Mouse (Mus musculus): ENCODE measurements at regions not wholly inside any gene's neighbourhood (a gene's known extent, or its start where the extent isn't known, plus 50 kb on each side); places are given as distances from the start of the nearest gene placed in this dataset.

DNA sequence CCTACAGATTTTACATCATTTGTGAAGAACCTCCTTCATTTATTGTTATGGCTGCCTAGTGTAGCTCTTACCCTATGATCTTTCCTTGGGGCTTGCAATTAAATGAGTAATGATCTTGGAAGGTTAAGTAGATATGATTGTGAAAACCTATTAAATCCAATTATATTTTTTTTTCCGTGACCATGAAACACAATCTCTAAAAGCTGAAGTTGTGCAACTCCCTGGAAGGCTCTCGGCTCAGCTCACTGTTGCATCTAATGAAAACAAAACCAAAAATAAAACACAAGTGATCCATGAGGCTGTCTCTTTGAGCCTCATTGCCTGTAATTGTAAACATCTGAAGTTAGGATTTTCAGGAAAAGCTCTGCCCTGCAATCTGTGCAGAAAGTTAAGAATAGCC lies 169.7 kb upstream of the Prdm1 start:
- Histone ChIP-seq H3K27ac (ENCODE audit: control insufficient read depth, insufficient read depth, low read length) (no peak overlapping the region), H3K4me3 (ENCODE audit: control insufficient read depth, insufficient read depth, low read length) (no peak overlapping the region), H3K27me3 (ENCODE audit: control insufficient read depth, insufficient read depth, low read length) (no peaks in the 10 kb centered on the region), H3K36me3 (ENCODE audit: control insufficient read depth, insufficient read depth, low read length) (no peaks in the 10 kb centered on the region), H3K4me1 (replicated peaks; ENCODE audit: control insufficient read depth, insufficient read depth, low read length) (no peaks in the 10 kb centered on the region)
- 94% methylated on average over 2 of the region's 2 CpGs for WGBS
- DNase-seq: no peak
- no peak for TF ChIP-seq CTCF (IDR thresholded peaks at IDR 0.05; ENCODE audit: borderline replicate concordance, control insufficient read depth, extremely low read depth, insufficient read depth, low read length, poor library complexity)
- TF ChIP-seq POLR2A (IDR thresholded peaks at IDR 0.05; ENCODE audit: control insufficient read depth, extremely low read depth, insufficient read depth, low read length, poor library complexity): no peak

DNA sequence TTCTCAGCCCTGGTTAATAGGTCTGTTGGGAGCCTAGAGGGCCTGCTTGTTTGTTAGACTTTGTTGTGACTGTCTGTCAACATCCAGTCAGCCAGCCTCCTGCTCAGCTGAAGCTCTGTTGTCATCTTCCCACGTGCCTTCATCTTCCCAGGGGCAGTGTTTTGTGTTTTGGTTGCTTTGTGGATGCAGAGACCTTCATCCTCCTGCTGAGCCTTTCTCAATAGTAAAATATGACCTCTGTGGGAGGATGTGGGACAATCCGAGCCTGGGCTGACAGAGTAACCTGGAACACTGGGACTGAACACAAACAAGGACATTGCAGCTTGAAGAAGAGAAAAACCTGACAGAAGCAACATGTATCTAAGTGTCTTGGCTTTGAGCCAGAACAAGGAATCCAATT lies 168.7 kb upstream of the Prdm1 start:
- TF ChIP-seq CTCF (IDR thresholded peaks at IDR 0.05; ENCODE audit: borderline replicate concordance, control insufficient read depth, extremely low read depth, insufficient read depth, low read length, poor library complexity) (no peak), POLR2A (IDR thresholded peaks at IDR 0.05; ENCODE audit: control insufficient read depth, extremely low read depth, insufficient read depth, low read length, poor library complexity) (no peak)
- WGBS: 82% methylated on average over 2 of the region's 2 CpGs
- Histone ChIP-seq H3K27me3 (ENCODE audit: control insufficient read depth, insufficient read depth, low read length) (no peaks in the 10 kb centered on the region), H3K27ac (ENCODE audit: control insufficient read depth, insufficient read depth, low read length) (no peak overlapping the region), H3K36me3 (ENCODE audit: control insufficient read depth, insufficient read depth, low read length) (no peaks in the 10 kb centered on the region), H3K4me3 (ENCODE audit: control insufficient read depth, insufficient read depth, low read length) (no peak overlapping the region), H3K4me1 (replicated peaks; ENCODE audit: control insufficient read depth, insufficient read depth, low read length) (no peaks in the 10 kb centered on the region)
- DNase-seq: no peak

GRCm38 (mm10) chr10:44691590-44692327 lies 163.5 kb upstream of the Prdm1 start:
- Histone ChIP-seq H3K36me3 (ENCODE audit: control insufficient read depth, insufficient read depth, low read length) (no peaks in the 10 kb centered on the region), H3K4me1 (replicated peaks; ENCODE audit: control insufficient read depth, insufficient read depth, low read length) (no peaks in the 10 kb centered on the region), H3K27me3 (ENCODE audit: control insufficient read depth, insufficient read depth, low read length) (no peaks in the 10 kb centered on the region), H3K4me3 (ENCODE audit: control insufficient read depth, insufficient read depth, low read length) (no peak overlapping the region), H3K27ac (ENCODE audit: control insufficient read depth, insufficient read depth, low read length) (no peak overlapping the region)
- DNase-seq: no peak
- WGBS: 44% methylated on average over 15 of the region's 15 CpGs
- TF ChIP-seq POLR2A (IDR thresholded peaks at IDR 0.05; ENCODE audit: control insufficient read depth, extremely low read depth, insufficient read depth, low read length, poor library complexity): no peak
- no peak for TF ChIP-seq CTCF (IDR thresholded peaks at IDR 0.05; ENCODE audit: borderline replicate concordance, control insufficient read depth, extremely low read depth, insufficient read depth, low read length, poor library complexity)

DNA sequence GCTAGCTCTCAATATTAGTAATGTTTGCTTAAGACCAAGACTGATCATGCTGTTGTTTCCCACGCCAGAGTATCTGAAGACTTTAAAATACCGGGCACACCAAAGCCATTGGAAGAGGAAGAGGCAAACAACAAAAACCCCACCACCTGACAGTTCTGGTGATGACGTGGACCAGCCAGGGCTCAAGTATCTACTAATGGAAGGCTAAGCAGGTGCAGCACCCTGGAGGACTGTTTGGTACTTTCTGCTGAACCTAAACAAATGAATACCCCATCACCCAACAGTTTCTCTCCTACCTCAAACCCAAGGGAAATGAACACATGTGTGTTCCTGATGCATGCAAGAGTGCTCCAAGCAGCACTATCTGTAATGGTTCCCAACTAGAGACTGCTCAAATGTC lies 160.3 kb upstream of the Prdm1 start:
- no peak overlapping the region for H3K27ac ChIP-seq (ENCODE audit: control insufficient read depth, insufficient read depth, low read length)
- 92% methylated on average over 3 of the region's 3 CpGs for WGBS
- no peak for TF ChIP-seq CTCF (IDR thresholded peaks at IDR 0.05; ENCODE audit: borderline replicate concordance, control insufficient read depth, extremely low read depth, insufficient read depth, low read length, poor library complexity)
- no peak for TF ChIP-seq POLR2A (IDR thresholded peaks at IDR 0.05; ENCODE audit: control insufficient read depth, extremely low read depth, insufficient read depth, low read length, poor library complexity)
- no peaks in the 10 kb centered on the region for H3K27me3 ChIP-seq (ENCODE audit: control insufficient read depth, insufficient read depth, low read length)
- H3K4me1 ChIP-seq (replicated peaks; ENCODE audit: control insufficient read depth, insufficient read depth, low read length): no peaks in the 10 kb centered on the region
- DNase-seq: no peak
- no peaks in the 10 kb centered on the region for H3K36me3 ChIP-seq (ENCODE audit: control insufficient read depth, insufficient read depth, low read length)
- no peak overlapping the region for H3K4me3 ChIP-seq (ENCODE audit: control insufficient read depth, insufficient read depth, low read length)

DNA sequence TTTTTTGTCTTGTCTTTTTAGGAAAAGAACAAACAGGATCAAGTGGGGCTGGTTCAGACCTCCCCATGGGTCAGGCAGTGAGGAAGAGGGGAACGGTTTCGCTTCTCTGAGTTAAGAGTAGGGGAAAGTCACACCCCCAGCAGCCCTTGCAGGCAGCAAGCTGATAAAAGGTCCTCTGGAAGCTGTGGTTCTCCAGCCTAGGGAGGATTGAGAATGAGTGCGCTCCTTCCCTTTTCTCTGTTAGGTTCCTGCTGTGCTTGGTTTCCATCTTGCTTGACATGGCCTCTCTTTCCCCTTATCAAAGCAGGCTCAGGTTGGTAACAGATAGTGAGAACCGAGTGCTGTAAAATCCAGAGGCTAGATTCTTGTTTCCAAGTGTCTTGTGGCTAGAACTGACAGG lies 157.8 kb upstream of the Prdm1 start:
- TF ChIP-seq POLR2A (IDR thresholded peaks at IDR 0.05; ENCODE audit: control insufficient read depth, extremely low read depth, insufficient read depth, low read length, poor library complexity) (no peak), CTCF (IDR thresholded peaks at IDR 0.05; ENCODE audit: borderline replicate concordance, control insufficient read depth, extremely low read depth, insufficient read depth, low read length, poor library complexity) (no peak)

DNA sequence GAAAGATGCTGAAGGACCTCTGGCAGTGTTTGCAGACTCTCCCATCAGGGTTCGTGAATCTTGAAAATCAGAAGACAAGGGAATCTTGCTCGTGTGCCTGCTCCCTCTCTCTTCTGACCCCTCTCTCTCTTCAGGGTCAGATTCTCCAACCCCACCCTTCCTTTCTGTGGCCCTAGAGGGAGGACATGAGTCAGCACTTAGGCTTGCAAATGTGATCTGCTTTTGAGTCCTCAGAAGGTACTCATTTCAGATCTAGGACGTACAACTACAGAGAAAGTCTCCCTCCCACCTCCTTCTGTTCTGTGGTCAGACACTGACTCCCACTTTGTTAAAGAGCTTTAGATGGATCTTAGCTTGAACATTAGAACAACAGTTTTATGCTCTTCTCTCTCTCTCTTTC lies 156.9 kb upstream of the Prdm1 start:
- Histone ChIP-seq H3K27me3 (ENCODE audit: control insufficient read depth, insufficient read depth, low read length) (no peaks in the 10 kb centered on the region), H3K27ac (ENCODE audit: control insufficient read depth, insufficient read depth, low read length) (no peak overlapping the region), H3K4me1 (replicated peaks; ENCODE audit: control insufficient read depth, insufficient read depth, low read length) (no peaks in the 10 kb centered on the region), H3K36me3 (ENCODE audit: control insufficient read depth, insufficient read depth, low read length) (no peaks in the 10 kb centered on the region), H3K4me3 (ENCODE audit: control insufficient read depth, insufficient read depth, low read length) (no peak overlapping the region)
- no peak for TF ChIP-seq CTCF (IDR thresholded peaks at IDR 0.05; ENCODE audit: borderline replicate concordance, control insufficient read depth, extremely low read depth, insufficient read depth, low read length, poor library complexity)
- TF ChIP-seq POLR2A (IDR thresholded peaks at IDR 0.05; ENCODE audit: control insufficient read depth, extremely low read depth, insufficient read depth, low read length, poor library complexity): no peak
- 48% methylated on average over 3 of the region's 3 CpGs for WGBS
- no peak for DNase-seq

More for the DNA sequence above, 157.8 kb upstream of the Prdm1 start:
- Histone ChIP-seq H3K4me1 (replicated peaks; ENCODE audit: control insufficient read depth, insufficient read depth, low read length) (no peaks in the 10 kb centered on the region), H3K36me3 (ENCODE audit: control insufficient read depth, insufficient read depth, low read length) (no peaks in the 10 kb centered on the region), H3K4me3 (ENCODE audit: control insufficient read depth, insufficient read depth, low read length) (no peak overlapping the region), H3K27me3 (ENCODE audit: control insufficient read depth, insufficient read depth, low read length) (no peaks in the 10 kb centered on the region), H3K27ac (ENCODE audit: control insufficient read depth, insufficient read depth, low read length) (no peak overlapping the region)
- no peak for DNase-seq
- WGBS: 31% methylated on average over 4 of the region's 4 CpGs

DNA sequence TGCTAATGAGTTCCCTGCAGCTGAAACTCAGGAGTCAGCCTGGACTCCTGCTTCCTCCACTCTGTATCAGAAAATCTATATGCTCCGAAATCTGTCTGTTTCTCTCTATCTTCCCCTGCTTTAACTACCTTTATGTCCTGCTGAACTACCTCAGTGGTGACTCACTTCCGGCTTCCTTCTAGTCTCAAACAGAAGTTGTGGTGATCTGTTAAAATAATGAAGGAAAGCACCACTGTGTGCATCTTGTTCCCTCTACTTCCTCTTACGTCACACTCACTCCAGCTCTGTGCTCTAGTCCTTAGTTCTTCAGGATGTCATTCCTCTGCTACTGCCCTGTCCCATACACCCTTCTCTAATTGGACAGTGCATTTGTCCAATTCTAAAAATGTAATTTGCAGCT lies 148.2 kb upstream of the Prdm1 start:
- no peaks in the 10 kb centered on the region for H3K4me1 ChIP-seq (replicated peaks; ENCODE audit: control insufficient read depth, insufficient read depth, low read length)
- H3K36me3 ChIP-seq (ENCODE audit: control insufficient read depth, insufficient read depth, low read length): no peaks in the 10 kb centered on the region
- no peak for DNase-seq
- no peaks in the 10 kb centered on the region for H3K27me3 ChIP-seq (ENCODE audit: control insufficient read depth, insufficient read depth, low read length)
- TF ChIP-seq CTCF (IDR thresholded peaks at IDR 0.05; ENCODE audit: borderline replicate concordance, control insufficient read depth, extremely low read depth, insufficient read depth, low read length, poor library complexity) (no peak), POLR2A (IDR thresholded peaks at IDR 0.05; ENCODE audit: control insufficient read depth, extremely low read depth, insufficient read depth, low read length, poor library complexity) (no peak)
- no peak overlapping the region for H3K27ac ChIP-seq (ENCODE audit: control insufficient read depth, insufficient read depth, low read length)
- H3K4me3 ChIP-seq (ENCODE audit: control insufficient read depth, insufficient read depth, low read length): no peak overlapping the region
- 36% methylated on average over 3 of the region's 3 CpGs for WGBS

Measured in thymus, adult 2 months (tissue).